Mouse (Mus musculus) neural tube, embryonic 13.5 days (tissue): ENCODE measurements around the gene Srsf5. TPM values are rescaled to one million over a fixed set of nuclear protein-coding genes. Genes with fewer than 3 reads are reported as not detected.
"Not testable (repeated sequence)": the region's sequence is repeated elsewhere in the genome, so short reads cannot be mapped to it uniquely, and the experiment has no call there.

Experiments used
- ATAC-seq: fragments of 200-750 bp; cut with Nextera tagmentation; 2 replicates; pipeline ENCODE4 v1.8.0; 2017; ENCODE audit warnings: low read depth, mild to moderate bottlenecking, moderate TSS enrichment, moderate library complexity
- H3K27ac ChIP-seq: fragments of 300-500 bp; sonication (generic); replicated peaks from 2 replicates; pipeline ENCODE4 v1.5.1; 2015; ENCODE audit warnings: moderate library complexity, mild to moderate bottlenecking, inconsistent platforms
- H3K27me3 ChIP-seq: fragments of 300-500 bp; sonication (generic); 2 replicates; pipeline ENCODE4 v1.6.1; 2015; ENCODE audit warnings: mild to moderate bottlenecking, inconsistent platforms
- H3K36me3 ChIP-seq: fragments of 300-500 bp; sonication (generic); 2 replicates; pipeline ENCODE4 v1.6.1; 2015; ENCODE audit warnings: mild to moderate bottlenecking, inconsistent platforms
- H3K4me1 ChIP-seq: fragments of 300-500 bp; sonication (generic); replicated peaks from 2 replicates; pipeline ENCODE4 v1.6.1; 2015; ENCODE audit warnings: inconsistent platforms
- H3K4me2 ChIP-seq: fragments of 300-500 bp; sonication (generic); 2 replicates; pipeline ENCODE4 v1.6.1; 2015; ENCODE audit warnings: inconsistent platforms, mild to moderate bottlenecking, moderate library complexity
- H3K4me3 ChIP-seq: fragments of 300-500 bp; sonication (generic); 2 replicates; pipeline ENCODE4 v1.5.1; 2015; ENCODE audit warnings: mild to moderate bottlenecking, inconsistent platforms
- H3K9ac ChIP-seq: fragments of 300-500 bp; sonication (generic); 2 replicates; pipeline ENCODE4 v1.6.1; 2015; ENCODE audit warnings: moderate library complexity, mild to moderate bottlenecking, inconsistent platforms
- H3K9me3 ChIP-seq: fragments of 300-500 bp; sonication (generic); 2 replicates; pipeline ENCODE4 v1.6.1; 2016; ENCODE audit warnings: inconsistent platforms
- WGBS: fragments of 180-500 bp; shearing (Covaris S2); methylation state at CpG from one replicate; pipeline ENCODE4 v1.1.7; 2015; 5-methylcytosine and 5-hydroxymethylcytosine counted together
- polyA plus RNA-seq: library from polyadenylated mRNA; unstranded; fragments of >200 nt; fragmentation: Nextera tagmentation; extraction: Ambion mirVana; gene quantifications from 2 replicates; pipeline ENCODE4 v1.2.1, GENCODE M21; 2015

Srsf5 gene
- polyA plus RNA-seq, 1 experiment from 2014 or later = 427 TPM

DNA sequence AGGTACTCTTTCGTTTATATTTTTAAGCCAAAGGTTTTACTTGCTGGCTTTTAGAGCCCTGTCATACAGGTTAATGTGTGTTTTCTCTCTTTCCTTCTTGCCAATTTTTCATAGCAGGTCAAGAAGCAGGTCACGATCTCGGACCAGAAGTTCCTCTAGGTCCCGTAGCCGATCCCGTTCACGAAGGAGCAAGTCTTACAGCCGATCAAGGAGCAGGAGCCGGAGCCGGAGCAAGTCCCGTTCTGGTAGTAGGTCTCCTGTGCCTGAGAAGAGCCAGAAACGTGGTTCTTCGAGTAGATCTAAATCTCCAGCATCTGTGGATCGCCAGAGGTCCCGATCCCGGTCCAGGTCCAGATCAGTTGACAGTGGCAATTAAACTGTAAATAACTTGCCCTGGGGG lies 4.3 kb downstream of the Srsf5 start:
- peaks cover 15% of the 10 kb centered on the region for H3K4me1 ChIP-seq
- H3K4me3 ChIP-seq, H3K9me3 ChIP-seq, H3K9ac ChIP-seq, H3K4me2 ChIP-seq, H3K27ac ChIP-seq, H3K27me3 ChIP-seq, ATAC-seq: not testable (repeated sequence)
- WGBS = 94% methylated on average over 16 of the region's 16 CpGs
- peaks cover 65% of the 10 kb centered on the region for H3K36me3 ChIP-seq

- no peak overlapping the region for H3K9ac ChIP-seq
- peaks cover 85% of the 10 kb centered on the region for H3K36me3 ChIP-seq
- no peak overlapping the region for H3K27ac ChIP-seq
- H3K9me3 ChIP-seq = no peaks in the 10 kb centered on the region
- H3K27me3 ChIP-seq = no peaks in the 10 kb centered on the region
- H3K4me2 ChIP-seq = no peak overlapping the region
- H3K4me1 ChIP-seq = peaks cover 9% of the 10 kb centered on the region
- H3K4me3 ChIP-seq = no peak overlapping the region
- no peak for ATAC-seq
- WGBS = 93% methylated on average over 3 of the region's 3 CpGs
Observed at GRCm38 (mm10) chr12:80951640-80952219, 6.4 kb downstream of the Srsf5 start.

DNA sequence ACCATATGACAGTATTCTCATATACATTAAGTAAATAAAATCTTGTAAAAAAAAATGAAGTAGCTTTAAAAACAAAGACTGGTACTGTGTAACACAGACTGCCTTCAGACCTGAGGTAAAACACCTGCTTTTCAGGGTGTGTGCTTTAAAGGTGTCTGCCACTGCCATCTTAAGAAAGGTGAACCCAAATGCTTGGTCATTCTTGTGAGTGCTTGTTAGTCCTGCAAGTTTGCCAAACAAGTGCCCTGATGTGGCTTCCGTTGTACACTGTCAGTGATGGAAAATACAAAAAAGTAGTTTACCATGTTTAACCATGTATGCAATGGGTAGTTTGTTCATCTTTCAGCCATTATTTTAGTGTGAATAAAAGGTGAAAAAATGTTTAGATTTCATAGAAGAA lies 7.2 kb downstream of the Srsf5 start:
- peaks cover under 1% of the 10 kb centered on the region for H3K4me1 ChIP-seq
- H3K4me3 ChIP-seq = no peak overlapping the region
- WGBS = 95% methylated on average over 1 of the region's 1 CpGs
- no peaks in the 10 kb centered on the region for H3K27me3 ChIP-seq
- H3K9me3 ChIP-seq = no peaks in the 10 kb centered on the region
- H3K9ac ChIP-seq = no peak overlapping the region
- no peak overlapping the region for H3K27ac ChIP-seq
- peaks cover 87% of the 10 kb centered on the region for H3K36me3 ChIP-seq
- ATAC-seq = no peak
- H3K4me2 ChIP-seq = no peak overlapping the region

- H3K4me1 ChIP-seq = no peaks in the 10 kb centered on the region; the same call in none of the 2 replicates
- no peak overlapping the region for H3K27ac ChIP-seq
- no peak for ATAC-seq
- 89% methylated on average over 3 of the region's 3 CpGs for WGBS
- peaks cover 84% of the 10 kb centered on the region for H3K36me3 ChIP-seq
- no peak overlapping the region for H3K4me3 ChIP-seq
- H3K9me3 ChIP-seq = no peaks in the 10 kb centered on the region
- H3K9ac ChIP-seq = no peak overlapping the region
- no peaks in the 10 kb centered on the region for H3K27me3 ChIP-seq
- no peak overlapping the region for H3K4me2 ChIP-seq
Observed at GRCm38 (mm10) chr12:80956039-80956438, 10.7 kb downstream of the Srsf5 start.

- H3K36me3 ChIP-seq = peaks cover 67% of the 10 kb centered on the region
- no peak overlapping the region for H3K9ac ChIP-seq
- no peak overlapping the region for H3K27ac ChIP-seq
- no peak overlapping the region for H3K4me3 ChIP-seq
- WGBS = 93% methylated on average over 4 of the region's 4 CpGs
- H3K27me3 ChIP-seq = no peaks in the 10 kb centered on the region
- H3K9me3 ChIP-seq = no peaks in the 10 kb centered on the region
- ATAC-seq = no peak
- H3K4me1 ChIP-seq = no peaks in the 10 kb centered on the region
- no peak overlapping the region for H3K4me2 ChIP-seq
Observed at GRCm38 (mm10) chr12:80957961-80958360, 12.7 kb downstream of the Srsf5 start.

DNA sequence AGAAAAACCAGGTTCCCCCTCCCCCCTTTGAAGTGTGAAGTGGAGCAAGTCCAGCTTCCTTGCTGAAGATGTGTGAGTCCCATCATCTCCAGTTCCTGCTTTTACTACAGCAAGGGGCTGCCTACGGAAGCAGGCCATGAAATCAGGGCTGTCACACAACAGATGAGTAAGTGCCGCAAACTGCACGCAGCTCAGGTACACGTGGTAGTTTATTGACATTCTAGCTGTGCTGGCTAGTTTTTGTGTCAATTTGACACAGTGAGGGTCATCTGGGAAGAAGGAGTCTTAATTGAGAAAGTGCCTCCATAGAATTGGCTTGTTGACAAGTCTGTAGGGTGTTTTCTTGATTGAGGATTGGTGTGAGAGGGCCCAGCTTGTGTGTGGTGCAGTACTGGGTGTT lies 17.3 kb downstream of the Srsf5 start:
- no peak overlapping the region for H3K9ac ChIP-seq
- no peaks in the 10 kb centered on the region for H3K27me3 ChIP-seq
- 78% methylated on average over 4 of the region's 4 CpGs for WGBS
- no peak overlapping the region for H3K4me3 ChIP-seq
- peaks cover 23% of the 10 kb centered on the region for H3K36me3 ChIP-seq
- ATAC-seq = no peak
- no peak overlapping the region for H3K27ac ChIP-seq
- no peaks in the 10 kb centered on the region for H3K9me3 ChIP-seq
- H3K4me1 ChIP-seq = no peaks in the 10 kb centered on the region
- H3K4me2 ChIP-seq = no peak overlapping the region

DNA sequence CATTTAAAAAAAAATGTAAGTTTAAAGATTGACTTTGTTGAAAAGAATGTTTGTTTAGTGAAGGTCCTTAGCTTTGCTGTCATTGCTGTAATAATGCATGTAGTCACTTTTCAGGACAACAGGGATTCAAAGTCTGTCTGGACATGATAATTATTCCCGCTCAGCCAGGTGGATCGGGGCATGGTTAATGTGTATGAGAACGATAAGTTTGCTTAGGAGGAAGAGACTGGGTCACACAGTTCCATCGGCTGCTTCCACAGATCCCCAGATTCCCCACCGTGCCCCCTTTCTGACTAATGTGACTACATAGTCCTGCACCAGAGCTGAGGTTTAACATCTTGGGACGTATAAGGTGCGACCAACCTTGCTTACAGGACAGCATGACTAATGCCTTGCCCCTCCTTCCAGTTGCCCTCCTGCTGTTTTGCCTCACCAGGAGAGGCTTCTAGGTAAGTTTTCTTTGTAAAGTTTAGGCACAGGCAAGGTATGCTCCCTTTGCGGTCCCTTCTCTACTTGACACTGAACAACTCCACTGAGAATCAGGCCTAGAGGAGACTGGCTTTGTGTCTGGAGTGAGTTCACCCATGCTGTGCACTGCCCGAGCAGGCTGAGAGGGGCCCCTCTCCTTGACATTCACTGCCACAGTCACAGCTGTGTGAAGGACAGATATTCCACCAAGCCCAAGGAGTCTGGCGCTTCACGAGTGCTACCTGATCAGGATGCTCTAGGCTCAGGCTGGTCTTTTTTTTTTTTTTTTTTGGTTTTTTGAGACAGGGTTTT lies 20.9 kb downstream of the Srsf5 start:
- Histone ChIP-seq H3K4me1 (no peaks in the 10 kb centered on the region), H3K27me3 (no peaks in the 10 kb centered on the region), H3K9me3 (no peaks in the 10 kb centered on the region), H3K4me2 (no peak overlapping the region), H3K27ac (no peak overlapping the region), H3K4me3 (no peak overlapping the region), H3K9ac (no peak overlapping the region), H3K36me3 (no peaks in the 10 kb centered on the region)
- no peak for ATAC-seq
- 79% methylated on average over 11 of the region's 11 CpGs for WGBS

- Histone ChIP-seq H3K4me2 (no peak overlapping the region), H3K4me1 (no peaks in the 10 kb centered on the region), H3K4me3 (no peak overlapping the region), H3K27ac (no peak overlapping the region), H3K27me3 (no peaks in the 10 kb centered on the region), H3K9me3 (no peaks in the 10 kb centered on the region), H3K36me3 (no peaks in the 10 kb centered on the region), H3K9ac (no peak overlapping the region)
- 93% methylated on average over 9 of the region's 9 CpGs for WGBS
- no peak for ATAC-seq
Observed at GRCm38 (mm10) chr12:80967918-80968317, 22.6 kb downstream of the Srsf5 start.

DNA sequence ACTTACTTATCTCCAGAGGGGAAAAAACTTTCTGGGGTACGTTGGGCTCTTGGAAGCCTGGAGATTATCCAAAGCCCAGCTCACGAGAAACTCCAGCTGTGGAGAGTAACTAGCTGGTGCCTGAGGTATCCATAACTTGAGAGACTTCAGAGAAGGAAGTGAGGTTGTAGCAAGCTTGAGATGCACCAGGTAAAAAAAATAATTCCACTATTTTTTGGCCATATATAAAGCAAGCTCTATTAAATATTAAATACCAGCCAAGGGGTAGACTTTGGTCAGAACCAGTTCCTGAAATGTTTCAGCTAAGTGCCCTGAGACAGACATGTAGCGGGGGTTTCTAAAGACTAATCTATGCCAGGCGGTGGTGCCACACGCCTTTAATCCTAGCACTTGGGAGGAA lies 23.3 kb downstream of the Srsf5 start, which contains the start of gene Slc10a1:
Gene Slc10a1 (minus strand): TSS at position 101 of the 400 bp plus-strand sequence.
- Histone ChIP-seq H3K4me1 (no peaks in the 10 kb centered on the region), H3K9me3 (no peaks in the 10 kb centered on the region), H3K4me3 (no peak within 1 kb of the TSS), H3K27me3 (no peaks in the 10 kb centered on the region), H3K36me3 (no peaks in the 10 kb centered on the region), H3K9ac (no peak within 1 kb of the TSS), H3K27ac (no peak within 1 kb of the TSS), H3K4me2 (no peak within 1 kb of the TSS)
- 88% methylated on average over 5 of the region's 5 CpGs for WGBS
- no peak for ATAC-seq

DNA sequence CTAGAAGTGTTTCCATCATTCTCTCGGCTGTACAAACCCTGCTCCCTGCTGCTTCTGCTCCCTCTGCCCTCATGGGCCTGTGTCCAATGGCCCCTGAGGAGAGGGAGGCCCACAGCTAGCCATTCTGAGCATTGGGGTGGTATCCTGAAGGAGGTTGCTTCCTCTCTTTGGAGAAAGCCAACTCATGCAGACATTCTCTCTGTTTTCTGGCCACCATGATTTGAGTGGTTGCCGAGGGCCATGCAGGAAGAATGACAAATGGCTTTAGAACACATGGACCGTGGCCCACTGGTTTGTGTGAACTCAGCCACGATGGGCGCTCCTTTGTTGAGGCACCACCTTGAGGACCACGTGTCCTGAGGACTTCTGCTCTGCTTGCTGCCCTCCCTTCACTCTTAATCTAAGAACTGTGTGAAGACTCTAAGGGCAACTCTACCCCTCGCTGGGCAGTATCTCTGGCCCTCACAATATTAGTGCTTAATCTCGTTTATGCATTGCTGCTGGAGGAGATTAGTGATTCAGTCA lies 24.9 kb downstream of the Srsf5 start:
- Histone ChIP-seq H3K4me2 (no peak overlapping the region), H3K4me3 (no peak overlapping the region), H3K9me3 (no peaks in the 10 kb centered on the region), H3K4me1 (no peaks in the 10 kb centered on the region), H3K36me3 (no peaks in the 10 kb centered on the region), H3K27me3 (no peaks in the 10 kb centered on the region), H3K9ac (no peak overlapping the region), H3K27ac (no peak overlapping the region)
- 73% methylated on average over 8 of the region's 8 CpGs for WGBS
- ATAC-seq = no peak

GRCm38 (mm10) chr12:80971756-80972155 lies 26.5 kb downstream of the Srsf5 start:
- Histone ChIP-seq H3K9me3 (no peaks in the 10 kb centered on the region), H3K27ac (no peak overlapping the region), H3K9ac (no peak overlapping the region), H3K4me2 (no peak overlapping the region), H3K4me3 (no peak overlapping the region), H3K4me1 (no peaks in the 10 kb centered on the region), H3K36me3 (no peaks in the 10 kb centered on the region), H3K27me3 (no peaks in the 10 kb centered on the region)
- 24% methylated on average over 3 of the region's 3 CpGs for WGBS
- ATAC-seq = no peak

GRCm38 (mm10) chr12:80975939-80976671 lies 30.8 kb downstream of the Srsf5 start:
- Histone ChIP-seq H3K4me1 (no peaks in the 10 kb centered on the region), H3K36me3 (no peaks in the 10 kb centered on the region), H3K4me2 (no peak overlapping the region), H3K27me3 (no peaks in the 10 kb centered on the region), H3K4me3 (no peak overlapping the region), H3K27ac (no peak overlapping the region), H3K9me3 (no peaks in the 10 kb centered on the region), H3K9ac (no peak overlapping the region)
- 90% methylated on average over 11 of the region's 11 CpGs for WGBS
- ATAC-seq = no peak
